Mouse (Mus musculus): ENCODE measurements at regions not wholly inside any gene's neighbourhood (a gene's known extent, or its start where the extent isn't known, plus 50 kb on each side); places are given as distances from the start of the nearest gene placed in this dataset.

GRCm38 (mm10) chr4:32074399-32075296, 110.8 kb downstream of the Map3k7 start:
- Histone ChIP-seq H3K36me3 (no peaks in the 10 kb centered on the region), H3K27ac (no peak overlapping the region), H3K9ac (no peak overlapping the region), H3K9me3 (peaks cover 2% of the 10 kb centered on the region; the same call in 1 of the 2 replicates), H3K4me1 (replicated peaks) (0 out of 2 replicates have a peak, but pooled peaks cover 3% of the 10 kb centered on the region), H3K4me3 (replicated peaks) (no peak overlapping the region), H3K4me2 (replicated peaks) (peak overlapping the region; percentile 49), H3K27me3 (replicated peaks) (no peaks in the 10 kb centered on the region)
- ATAC-seq = no peak
- WGBS = 20% methylated on average over 22 of the region's 22 CpGs

GRCm38 (mm10) chr4:32076391-32076925, 112.6 kb downstream of the Map3k7 start:
- Histone ChIP-seq H3K27me3 (replicated peaks) (no peaks in the 10 kb centered on the region), H3K9me3 (no peaks in the 10 kb centered on the region), H3K4me3 (replicated peaks) (no peak overlapping the region), H3K36me3 (no peaks in the 10 kb centered on the region), H3K27ac (no peak overlapping the region), H3K4me2 (replicated peaks) (no peak overlapping the region), H3K4me1 (replicated peaks) (0 out of 2 replicates have a peak, but pooled peaks cover 3% of the 10 kb centered on the region), H3K9ac (no peak overlapping the region)
- no peak for ATAC-seq
- 65% methylated on average over 12 of the region's 12 CpGs for WGBS

GRCm38 (mm10) chr4:32083456-32083855, 119.6 kb downstream of the Map3k7 start:
- Histone ChIP-seq H3K4me3 (replicated peaks) (no peak overlapping the region), H3K27me3 (replicated peaks) (no peaks in the 10 kb centered on the region), H3K4me2 (replicated peaks) (no peak overlapping the region), H3K27ac (no peak overlapping the region), H3K9ac (no peak overlapping the region), H3K4me1 (replicated peaks) (no peaks in the 10 kb centered on the region), H3K36me3 (no peaks in the 10 kb centered on the region), H3K9me3 (no peaks in the 10 kb centered on the region)
- WGBS = 71% methylated on average over 8 of the region's 8 CpGs
- ATAC-seq = no peak

DNA sequence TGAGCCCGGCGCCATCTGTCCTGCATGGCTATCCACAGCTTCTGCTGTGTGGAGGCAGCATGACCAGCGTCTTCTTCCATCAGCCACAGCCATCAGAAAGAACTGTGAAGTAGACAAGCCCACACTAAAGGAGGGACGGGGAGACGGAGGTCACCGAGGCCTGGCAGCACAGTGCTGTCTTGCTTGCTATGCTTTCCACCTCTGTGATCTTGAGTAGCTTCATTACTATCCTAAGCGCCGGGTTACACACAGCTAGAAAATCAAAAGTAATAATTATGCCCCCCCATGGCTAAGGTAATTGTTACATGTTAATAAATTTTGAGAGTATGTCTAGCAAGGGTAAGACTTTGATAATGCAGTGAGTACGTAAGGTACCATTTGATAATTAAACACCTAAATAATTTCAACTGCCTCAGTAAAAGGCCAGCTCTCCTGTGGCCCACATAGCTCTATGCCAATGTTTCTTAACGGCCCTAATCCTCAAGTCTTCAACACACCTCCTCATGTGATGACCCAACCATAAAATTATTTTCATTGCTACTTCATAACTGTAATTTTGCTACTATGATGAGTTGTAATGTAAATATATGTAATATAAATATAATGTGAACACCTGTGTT, 120.5 kb downstream of the Map3k7 start:
- 88% methylated on average over 10 of the region's 10 CpGs for WGBS
- Histone ChIP-seq H3K9ac (no peak overlapping the region), H3K4me1 (replicated peaks) (no peaks in the 10 kb centered on the region), H3K36me3 (no peaks in the 10 kb centered on the region), H3K9me3 (no peaks in the 10 kb centered on the region), H3K27me3 (replicated peaks) (no peaks in the 10 kb centered on the region), H3K4me2 (replicated peaks) (no peak overlapping the region), H3K4me3 (replicated peaks) (no peak overlapping the region), H3K27ac (no peak overlapping the region)
- ATAC-seq = no peak

- WGBS = 94% methylated on average over 2 of the region's 2 CpGs
- Histone ChIP-seq H3K9me3 (no peaks in the 10 kb centered on the region), H3K9ac (no peak overlapping the region), H3K27ac (no peak overlapping the region), H3K36me3 (no peaks in the 10 kb centered on the region), H3K4me3 (replicated peaks) (no peak overlapping the region), H3K27me3 (replicated peaks) (no peaks in the 10 kb centered on the region), H3K4me1 (replicated peaks) (no peaks in the 10 kb centered on the region), H3K4me2 (replicated peaks) (no peak overlapping the region)
- no peak for ATAC-seq
These were observed 121.1 kb downstream of the Map3k7 start for GRCm38 (mm10) chr4:32085040-32085439.

GRCm38 (mm10) chr4:32091086-32091485, 127.2 kb downstream of the Map3k7 start:
- ATAC-seq = no peak
- no peaks in the 10 kb centered on the region for H3K36me3 ChIP-seq
- WGBS = 83% methylated on average over 10 of the region's 10 CpGs

GRCm38 (mm10) chr4:32092320-32093041, 128.6 kb downstream of the Map3k7 start:
- Histone ChIP-seq H3K4me1 (replicated peaks) (no peaks in the 10 kb centered on the region), H3K9ac (no peak overlapping the region), H3K27me3 (replicated peaks) (no peaks in the 10 kb centered on the region), H3K4me2 (replicated peaks) (no peak overlapping the region), H3K27ac (no peak overlapping the region), H3K36me3 (no peaks in the 10 kb centered on the region), H3K4me3 (replicated peaks) (no peak overlapping the region), H3K9me3 (no peaks in the 10 kb centered on the region)
- ATAC-seq = no peak
- 95% methylated on average over 17 of the region's 17 CpGs for WGBS

More at GRCm38 (mm10) chr4:32091086-32091485, 127.2 kb downstream of the Map3k7 start:
- H3K9ac ChIP-seq = no peak overlapping the region
- H3K9me3 ChIP-seq = no peaks in the 10 kb centered on the region
- no peak overlapping the region for H3K27ac ChIP-seq
- H3K27me3 ChIP-seq (replicated peaks) = no peaks in the 10 kb centered on the region
- H3K4me2 ChIP-seq (replicated peaks) = no peak overlapping the region
- H3K4me1 ChIP-seq (replicated peaks) = no peaks in the 10 kb centered on the region
- no peak overlapping the region for H3K4me3 ChIP-seq (replicated peaks)

- Histone ChIP-seq H3K4me1 (replicated peaks) (no peaks in the 10 kb centered on the region), H3K4me2 (replicated peaks) (no peak overlapping the region), H3K4me3 (replicated peaks) (no peak overlapping the region), H3K27ac (no peak overlapping the region), H3K27me3 (replicated peaks) (no peaks in the 10 kb centered on the region), H3K9ac (no peak overlapping the region), H3K36me3 (no peaks in the 10 kb centered on the region), H3K9me3 (no peaks in the 10 kb centered on the region)
- no peak for ATAC-seq
- 75% methylated on average over 9 of the region's 9 CpGs for WGBS
These were observed 134.3 kb downstream of the Map3k7 start for GRCm38 (mm10) chr4:32098233-32098632.

DNA sequence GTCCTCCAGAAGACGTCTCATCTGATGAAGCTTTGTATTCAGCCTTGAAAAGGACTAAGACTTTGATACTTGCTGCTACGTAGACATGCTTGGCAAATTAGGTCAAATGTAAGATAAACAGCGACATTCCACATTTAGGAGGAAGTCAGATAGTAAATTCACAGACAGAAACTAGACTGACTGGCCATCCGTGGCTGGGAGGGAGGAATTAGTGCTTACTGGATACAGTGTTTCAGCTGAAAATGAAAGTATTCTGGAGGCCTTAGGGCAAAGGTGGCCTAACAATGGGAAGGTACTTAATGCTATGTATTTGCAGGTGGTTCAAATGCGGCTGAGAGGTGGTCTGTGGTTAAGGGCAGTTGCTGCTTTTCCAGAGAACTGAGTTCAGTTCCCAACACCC, 137.1 kb downstream of the Map3k7 start:
- 27% methylated on average over 5 of the region's 5 CpGs for WGBS
- Histone ChIP-seq H3K36me3 (no peaks in the 10 kb centered on the region), H3K9ac (no peak overlapping the region), H3K27ac (no peak overlapping the region), H3K4me2 (replicated peaks) (0 out of 2 replicates have a peak overlapping the region, but pooled peaks have one; percentile 17), H3K27me3 (replicated peaks) (no peaks in the 10 kb centered on the region), H3K4me1 (replicated peaks) (no peaks in the 10 kb centered on the region), H3K4me3 (replicated peaks) (no peak overlapping the region), H3K9me3 (no peaks in the 10 kb centered on the region)
- ATAC-seq = peak; percentile 87

- 34% methylated on average over 5 of the region's 5 CpGs for WGBS
These were observed 131.9 kb upstream of the Bach2 start for GRCm38 (mm10) chr4:32106664-32107171.

DNA sequence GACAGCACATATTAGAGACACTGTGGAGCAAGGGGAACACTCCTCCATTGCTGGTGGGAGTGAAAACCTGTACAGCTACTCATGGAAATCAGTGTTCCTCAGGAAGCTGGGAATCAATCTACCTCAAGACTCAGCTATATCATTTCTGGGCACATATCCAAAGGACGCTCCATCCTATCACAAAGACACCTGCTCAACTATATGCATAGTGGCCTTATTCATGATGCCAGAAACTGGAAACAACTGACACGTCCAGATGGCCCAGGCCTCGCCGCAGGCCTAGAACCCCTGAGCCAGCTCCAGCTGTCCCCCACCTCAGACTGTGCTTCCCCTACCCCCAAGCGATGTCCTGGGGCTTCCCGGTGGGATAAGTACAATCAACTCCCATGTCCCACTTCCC, 116.3 kb upstream of the Bach2 start:
- no peaks in the 10 kb centered on the region for H3K4me1 ChIP-seq (replicated peaks)
- H3K9ac ChIP-seq = no peak overlapping the region
- no peak overlapping the region for H3K4me3 ChIP-seq (replicated peaks)
- ATAC-seq = no peak
- H3K27ac ChIP-seq = no peak overlapping the region
- WGBS = 90% methylated on average over 6 of the region's 6 CpGs
- H3K36me3 ChIP-seq = no peaks in the 10 kb centered on the region
- no peaks in the 10 kb centered on the region for H3K27me3 ChIP-seq (replicated peaks)
- H3K4me2 ChIP-seq (replicated peaks) = no peak overlapping the region
- H3K9me3 ChIP-seq = no peaks in the 10 kb centered on the region

More at GRCm38 (mm10) chr4:32106664-32107171, 131.9 kb upstream of the Bach2 start:
- H3K27me3 ChIP-seq (replicated peaks) = no peaks in the 10 kb centered on the region
- ATAC-seq = no peak
- H3K4me2 ChIP-seq (replicated peaks) = no peak overlapping the region
- H3K27ac ChIP-seq = no peak overlapping the region
- H3K4me3 ChIP-seq (replicated peaks) = no peak overlapping the region
- no peaks in the 10 kb centered on the region for H3K4me1 ChIP-seq (replicated peaks)
- no peak overlapping the region for H3K9ac ChIP-seq
- no peaks in the 10 kb centered on the region for H3K36me3 ChIP-seq
- H3K9me3 ChIP-seq = no peaks in the 10 kb centered on the region

- no peaks in the 10 kb centered on the region for H3K4me1 ChIP-seq (replicated peaks)
- H3K36me3 ChIP-seq = no peaks in the 10 kb centered on the region
- H3K27ac ChIP-seq = no peak overlapping the region
- no peak overlapping the region for H3K9ac ChIP-seq
- no peak for ATAC-seq
- WGBS = 80% methylated on average over 8 of the region's 8 CpGs
- H3K9me3 ChIP-seq = no peaks in the 10 kb centered on the region
- H3K27me3 ChIP-seq (replicated peaks) = no peaks in the 10 kb centered on the region
- H3K4me2 ChIP-seq (replicated peaks) = no peak overlapping the region
- no peak overlapping the region for H3K4me3 ChIP-seq (replicated peaks)
These were observed 111.8 kb upstream of the Bach2 start for GRCm38 (mm10) chr4:32126828-32127227.

All from intestine, embryonic 15.5 days (tissue).